Mouse (Mus musculus) lung, adult 10 weeks (tissue): ENCODE measurements around the gene Jarid2. TPM values are rescaled to one million over a fixed set of nuclear protein-coding genes. Genes with fewer than 3 reads are reported as not detected.

Source experiments
- polyA plus RNA-seq: library from polyadenylated mRNA; stranded (reverse); fragments of 350-450 nt; fragmentation: Illumina TruSeq; extraction: RNeasy Lipid Tissue Mini Kit (QIAGEN cat#74804); gene quantifications from one replicate; pipeline ENCODE4 v1.2.3, GENCODE M21; 2014; ENCODE audit warnings: low read depth, low replicate concordance; ENCODE audit not compliant: insufficient read depth

Jarid2 gene
- 4.2 TPM for polyA plus RNA-seq

DNA sequence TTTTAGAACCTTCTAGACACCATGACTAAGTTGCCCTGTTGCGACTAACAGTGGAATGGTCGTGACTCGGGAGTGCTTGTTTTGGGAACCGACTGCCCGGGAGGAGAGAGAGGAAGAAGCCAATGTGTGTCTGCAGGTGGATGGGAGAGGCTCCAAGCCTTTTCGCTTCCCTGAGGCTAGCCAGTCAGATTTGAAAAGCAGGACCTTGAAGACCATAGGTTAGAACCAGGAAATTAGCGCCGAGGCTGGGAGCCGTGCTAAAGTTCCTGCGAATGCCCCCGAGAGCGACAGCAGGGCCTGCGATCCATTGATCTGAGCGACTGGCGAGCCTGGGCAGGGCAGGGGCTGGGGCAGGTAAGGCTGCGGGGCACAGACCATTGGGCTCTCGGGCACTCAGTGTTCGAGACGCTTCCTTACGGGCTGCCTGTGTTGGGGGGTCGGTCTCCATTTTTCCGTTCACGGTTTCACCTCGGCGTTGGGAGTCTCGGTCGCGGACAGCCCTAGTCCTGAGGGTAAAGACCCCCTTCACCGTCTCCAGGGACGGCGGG lies at the start of gene Jarid2:
Gene Jarid2 (plus strand): TSS at position 51 of the 548 bp plus-strand sequence.

